Mouse (Mus musculus) heart, embryonic 16.5 days (tissue): ENCODE measurements around the gene Caprin1. TPM values are rescaled to one million over a fixed set of nuclear protein-coding genes. Genes with fewer than 3 reads are reported as not detected.

ENCODE experiments used
- ATAC-seq: fragments of 200-750 bp; cut with Nextera tagmentation; replicated peaks from 2 replicates; pipeline ENCODE4 v1.8.0; 2017; ENCODE audit warnings: moderate number of reproducible peaks; ENCODE audit not compliant: insufficient read depth, low FRiP score; ENCODE audit errors: extremely low read depth
- H3K27ac ChIP-seq: fragments of 300-500 bp; sonication (generic); 2 replicates; pipeline ENCODE4 v1.5.1; 2014; ENCODE audit warnings: mild to moderate bottlenecking, low read length, control low read depth, moderate library complexity
- H3K27me3 ChIP-seq: fragments of 300-500 bp; sonication (generic); 2 replicates; pipeline ENCODE4 v1.6.1; 2014; ENCODE audit warnings: low read length, mixed read lengths; ENCODE audit not compliant: control insufficient read depth, insufficient read depth
- H3K36me3 ChIP-seq: fragments of 300-500 bp; sonication (generic); 2 replicates; pipeline ENCODE4 v1.6.1; 2014; ENCODE audit not compliant: control insufficient read depth, insufficient read depth
- H3K4me1 ChIP-seq: fragments of 300-500 bp; sonication (generic); 2 replicates; pipeline ENCODE4 v1.6.1; 2014; ENCODE audit warnings: low read length, mixed read lengths; ENCODE audit not compliant: control insufficient read depth, insufficient read depth
- H3K4me2 ChIP-seq: fragments of 300-500 bp; sonication (generic); 2 replicates; pipeline ENCODE4 v1.6.1; 2014; ENCODE audit warnings: low read depth, mild to moderate bottlenecking, control low read depth, low read length
- H3K4me3 ChIP-seq: fragments of 300-500 bp; sonication (generic); 2 replicates; pipeline ENCODE4 v1.5.1; 2014; ENCODE audit warnings: mild to moderate bottlenecking, control low read depth, low read length
- H3K9ac ChIP-seq: fragments of 300-500 bp; sonication (generic); 2 replicates; pipeline ENCODE4 v1.6.1; 2014; ENCODE audit warnings: low read length, control low read depth
- H3K9me3 ChIP-seq: fragments of 300-500 bp; sonication (generic); replicated peaks from 2 replicates; pipeline ENCODE4 v1.6.1; 2016; ENCODE audit warnings: low read length; ENCODE audit not compliant: control insufficient read depth
- WGBS: fragments of 180-500 bp; shearing (Covaris S2); extraction: QIAGEN DNeasy Blood & Tissue Kit; methylation state at CpG from one replicate; pipeline ENCODE4 v1.1.7; 2014; 5-methylcytosine and 5-hydroxymethylcytosine counted together
- microRNA-seq: library from miRNA; unstranded; fragments of <30 nt; microRNA quantifications from one replicate; pipeline ENCODE4, GENCODE M21; 2017
- polyA plus RNA-seq: library from polyadenylated mRNA; unstranded; fragments of >200 nt; fragmentation: Nextera tagmentation; extraction: Ambion mirVana; gene quantifications from 2 replicates; pipeline ENCODE4 v1.2.1, GENCODE M21; 2015

Gene Caprin1
- polyA plus RNA-seq, 1 experiment from 2014 or later: 209 TPM

DNA sequence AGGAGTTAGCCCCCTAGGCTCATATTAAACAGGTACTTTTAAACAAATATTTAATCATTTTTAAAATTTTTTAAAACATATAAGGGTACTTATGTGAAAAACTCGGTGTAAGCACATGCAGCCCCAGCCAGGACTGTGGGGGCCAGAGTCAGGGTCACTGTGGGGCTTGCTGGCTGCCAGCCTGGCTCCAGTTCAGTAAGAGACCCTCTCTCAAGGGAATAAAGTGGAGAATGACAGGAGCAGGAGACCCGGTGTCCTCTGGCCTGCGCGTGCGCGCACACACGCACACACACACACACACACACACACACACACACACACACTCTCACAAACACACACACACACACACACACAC lies 78.2 kb downstream of the Caprin1 start:
- Histone ChIP-seq H3K27ac (no peak overlapping the region), H3K4me3 (no peak overlapping the region), H3K27me3 (no peaks in the 10 kb centered on the region), H3K9ac (no peak overlapping the region), H3K4me2 (no peak overlapping the region), H3K36me3 (peaks cover 28% of the 10 kb centered on the region), H3K4me1 (peaks cover 7% of the 10 kb centered on the region; the same call in 1 of the 2 replicates), H3K9me3 (no peaks in the 10 kb centered on the region)
- no peak for ATAC-seq
- WGBS: 96% methylated on average over 7 of the region's 7 CpGs

DNA sequence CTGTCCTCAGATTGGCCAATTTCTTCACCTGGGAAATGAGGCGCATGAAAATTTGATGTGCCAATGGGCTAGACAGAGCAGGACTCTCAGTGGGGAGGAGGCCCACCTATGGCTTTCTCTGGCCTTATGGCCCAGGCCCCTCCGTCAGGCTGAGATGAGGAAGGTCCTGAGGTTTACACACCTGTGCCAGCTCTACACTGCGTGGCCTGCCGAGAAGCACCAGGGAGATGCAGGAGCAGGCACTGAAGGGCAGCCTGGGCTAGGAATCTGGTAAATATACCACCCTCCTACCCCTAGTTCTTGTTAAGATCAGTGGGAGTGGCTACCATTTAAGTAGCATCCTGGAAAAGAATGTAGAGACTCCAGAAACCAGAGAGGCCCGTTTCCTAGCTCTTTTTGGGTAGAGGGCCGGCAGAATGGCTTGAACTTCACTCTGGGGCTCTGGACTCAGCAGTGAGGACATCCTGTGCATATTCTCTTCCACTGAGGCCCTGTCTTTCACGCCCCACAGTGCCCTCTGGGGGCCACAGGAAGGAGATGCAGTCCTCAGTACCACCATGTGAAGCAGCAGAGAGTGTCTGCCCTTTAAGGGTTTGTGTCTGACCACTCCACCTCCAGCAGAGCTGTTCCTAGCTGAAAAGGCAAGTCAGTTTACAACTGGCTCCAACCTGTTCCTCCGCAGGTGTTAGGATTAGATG lies 78.7 kb downstream of the Caprin1 start:
- no peak overlapping the region for H3K4me2 ChIP-seq
- no peaks in the 10 kb centered on the region for H3K27me3 ChIP-seq
- ATAC-seq: peak; percentile 52; the same call in 1 of the 2 replicates
- no peaks in the 10 kb centered on the region for H3K9me3 ChIP-seq
- H3K4me3 ChIP-seq: no peak overlapping the region
- 55% methylated on average over 8 of the region's 8 CpGs for WGBS
- H3K9ac ChIP-seq: no peak overlapping the region
- H3K27ac ChIP-seq: no peak overlapping the region
- peaks cover 7% of the 10 kb centered on the region; the same call in 1 of the 2 replicates for H3K4me1 ChIP-seq
- peaks cover 28% of the 10 kb centered on the region for H3K36me3 ChIP-seq

- no peak overlapping the region for H3K4me2 ChIP-seq
- H3K9ac ChIP-seq: no peak overlapping the region
- H3K27ac ChIP-seq: no peak overlapping the region
- peaks cover 7% of the 10 kb centered on the region; the same call in 1 of the 2 replicates for H3K4me1 ChIP-seq
- H3K9me3 ChIP-seq: no peaks in the 10 kb centered on the region
- H3K4me3 ChIP-seq: no peak overlapping the region
- H3K27me3 ChIP-seq: no peaks in the 10 kb centered on the region
- H3K36me3 ChIP-seq: peaks cover 35% of the 10 kb centered on the region
- no peak for ATAC-seq
- WGBS: 66% methylated on average over 4 of the region's 4 CpGs
Observed at GRCm38 (mm10) chr2:103714412-103714811, 83.0 kb downstream of the Caprin1 start.

- H3K4me3 ChIP-seq: no peak overlapping the region
- peaks cover 39% of the 10 kb centered on the region for H3K36me3 ChIP-seq
- H3K27me3 ChIP-seq: no peaks in the 10 kb centered on the region
- no peaks in the 10 kb centered on the region for H3K9me3 ChIP-seq
- 78% methylated on average over 7 of the region's 7 CpGs for WGBS
- H3K27ac ChIP-seq: no peak overlapping the region
- H3K4me1 ChIP-seq: peaks cover 7% of the 10 kb centered on the region; the same call in 1 of the 2 replicates
- H3K9ac ChIP-seq: no peak overlapping the region
- no peak for ATAC-seq
- no peak overlapping the region for H3K4me2 ChIP-seq
Observed at GRCm38 (mm10) chr2:103713831-103714230, 83.6 kb downstream of the Caprin1 start.

Small RNA genes lying within 50 kb of the gene (microRNA-seq; reads per million reads assigned to microRNA genes)
- gene Gm22757 (not detected), gene Gm22761 (not detected)

Other genes with a start within 250 kb of the Caprin1 start
- 19.9 and 23.2 TPM in 2 replicates for gene Abtb2, start 231.3 kb downstream of the Caprin1 start, polyA plus RNA-seq
- 16.2 and 16.5 TPM in 2 replicates for gene Nat10, start 36.4 kb downstream of the Caprin1 start, polyA plus RNA-seq
- 17.2 and 17.8 TPM in 2 replicates for gene Lmo2, start 160.3 kb upstream of the Caprin1 start, polyA plus RNA-seq
- 46.7 and 49.8 TPM in 2 replicates for gene Fbxo3, start 230.1 kb upstream of the Caprin1 start, polyA plus RNA-seq
- 2.1 and 2.6 TPM in 2 replicates for gene 4931422A03Rik, start 230.7 kb upstream of the Caprin1 start, polyA plus RNA-seq